Mouse (Mus musculus) liver, adult 2 months (tissue): ENCODE measurements around the gene Mxra8.

Source experiments
- CTCF ChIP-seq: fragments of 200-500 bp; IDR thresholded peaks from 2 replicates; pipeline ENCODE4 v1.5.1; 2011; ENCODE audit warnings: low read depth, low read length, control low read depth
- POLR2A ChIP-seq: fragments of 200-500 bp; IDR thresholded peaks from 2 replicates; pipeline ENCODE4 v1.6.1; 2011; ENCODE audit warnings: low read length, control low read depth; ENCODE audit not compliant: insufficient read depth; ENCODE audit errors: extremely low read depth

GRCm38 (mm10) chr4:155802075-155802474, 37.4 kb upstream of the Mxra8 start:
- TF ChIP-seq CTCF (no peak), POLR2A (no peak)
